Mouse (Mus musculus) gastrocnemius, adult 2 months (tissue): ENCODE measurements around the gene Cage1. TPM values are rescaled to one million over a fixed set of nuclear protein-coding genes. Genes with fewer than 3 reads are reported as not detected.

Experiments used
- DNase-seq: peaks from one replicate; pipeline ENCODE4 v3.0.0; 2022
- H3K27ac ChIP-seq: fragments of 200-600 bp; 2 replicates; pipeline ENCODE4 v1.8.1; 2022; ENCODE audit warnings: mild to moderate bottlenecking
- H3K4me3 ChIP-seq: fragments of 200-600 bp; 2 replicates; pipeline ENCODE4 v1.8.1; 2022; ENCODE audit warnings: mild to moderate bottlenecking, moderate library complexity
- CTCF ChIP-seq: fragments of 200-600 bp; IDR thresholded peaks from 2 replicates; pipeline ENCODE4 v1.8.1; 2022; ENCODE audit warnings: antibody characterized with exemption, mild to moderate bottlenecking, moderate library complexity
- intact Hi-C: fragments of 180-260 bp; cut with DNase I; formaldehyde crosslinking; loops from one replicate; pipeline ENCODE4 v1.15.1; 2025
- microRNA-seq: library from miRNA; unstranded; fragments of <30 nt; microRNA quantifications from one replicate; pipeline ENCODE4 v1.2.0, GENCODE M21; 2021
- total RNA-seq, 2 experiments: library from RNA; stranded (reverse); gene quantifications; 2 replicates each; pipeline ENCODE4 v1.2.3; 2021

Gene Cage1
- total RNA-seq, 2 experiments from 2014 or later = 0.74 to 1.5 TPM

GRCm38 (mm10) chr13:37958498-37959238 lies 78.2 kb downstream of the Cage1 start:
- Histone ChIP-seq H3K27ac (peak overlapping the region; percentile 66), H3K4me3 (no peak overlapping the region)
- intact Hi-C loops = no loop called here
- TF ChIP-seq CTCF = no peak
- DNase-seq = no peak

Small RNAs within 50 kb of the gene (microRNA-seq; reads per million reads assigned to microRNA genes)
- not detected for gene Gm27387

Other genes starting within 250 kb of the Cage1 start
- gene Ssr1, start 42.9 kb downstream of the Cage1 start, total RNA-seq = 10 to 100 TPM; 66.3 to 72.4 TPM
- 1 to 10 TPM; 8.2 to 8.7 TPM for gene Riok1, start 74 bp downstream of the Cage1 start, total RNA-seq
- gene Dsp, start 114.2 kb upstream of the Cage1 start, total RNA-seq = under 1 TPM in 1 of 2 experiments, not detected in 1; 0.03 TPM
- 10 to 100 TPM in 1 of 2 experiments, 1 to 10 TPM in 1; 9.9 to 10.3 TPM for gene Snrnp48, start 167.9 kb upstream of the Cage1 start, total RNA-seq